ENCODE assay signal across 9 mouse cellular contexts in genomic region chr9:64918560-64918959, GRCm38 (mm10). TPM values are rescaled to one million over a fixed set of nuclear protein-coding genes. Genes with fewer than 3 reads are reported as not detected.
A peak's percentile ranks its signal among the peaks of the same experiment; 100 is the strongest.
DNase-seq lines count a peak whose midpoint lies in the region; ATAC-seq and TF ChIP-seq lines count a peak whose summit lies in the region.
"Had no signal": no experiment of that assay in that cellular context is flagged by ENCODE, and none has a peak within 500 bp of the region (broad histone marks: within the 10 kb centered on the region; RNA-seq: fewer than 3 reads in every experiment).

No protein-coding gene starts in this region.

- H3K36me3 ChIP-seq in heart, embryonic 11.5 days (ENCODE audit: control insufficient read depth, insufficient read depth, low read length), result peaks cover 1% of the 10 kb centered on the region; the same call in 1 of the 2 replicates
- no peaks in the 10 kb centered on the region for H3K36me3 ChIP-seq in ES-Bruce4 (ENCODE audit: control insufficient read depth, insufficient read depth, low read length, poor library complexity, severe bottlenecking)
- H3K36me3 ChIP-seq in forebrain, embryonic 16.5 days (ENCODE audit: control insufficient read depth, insufficient read depth), result peaks cover 2% of the 10 kb centered on the region
- H3K36me3 ChIP-seq in liver, embryonic 14.5 days (replicated peaks; ENCODE audit: control insufficient read depth, insufficient read depth, low read depth), result peaks cover 64% of the 10 kb centered on the region

- H3K27ac ChIP-seq in heart, embryonic 11.5 days (ENCODE audit: low read depth, low read length), result peak overlapping the region; percentile 24; the same call in 1 of the 2 replicates
- H3K27ac ChIP-seq in ES-Bruce4 (ENCODE audit: insufficient read depth, low read length), result peak overlapping the region; percentile 19; the same call in 1 of the 2 replicates
- H3K27ac ChIP-seq in forebrain, embryonic 16.5 days (ENCODE audit: low read length), result no peak overlapping the region
- H3K27ac ChIP-seq in liver, embryonic 14.5 days, result peak overlapping the region; percentile 14; the same call in 1 of the 2 replicates

- no peak; the same call in 1 of the 2 replicates for ATAC-seq in heart, embryonic 11.5 days (replicated peaks; ENCODE audit: insufficient number of reproducible peaks, low FRiP score, low TSS enrichment)
- ATAC-seq in forebrain, embryonic 16.5 days, result no peak
- peak; percentile 68; the same call in 1 of the 2 replicates for ATAC-seq in liver, embryonic 14.5 days (ENCODE audit: insufficient read depth)

- TF ChIP-seq EP300 in ES-Bruce4 (IDR thresholded peaks at IDR 0.05; ENCODE audit: insufficient read depth, low read depth, low read length), result no peak
- no peak for TF ChIP-seq EP300 in liver, embryonic 14.5 days (IDR thresholded peaks at IDR 0.05; ENCODE audit: low read depth)

- intact Hi-C loops in gastrocnemius, postnatal 14 days (cut with DNase I; ENCODE audit: low total_unique reads), result no loop called here

- H3K4me3 ChIP-seq in heart, embryonic 11.5 days (ENCODE audit: low read depth, low read length), result peak overlapping the region; percentile 47
- H3K4me3 ChIP-seq in ES-Bruce4 (ENCODE audit: low read depth, low read length), result peak overlapping the region; percentile 68
- H3K4me3 ChIP-seq in forebrain, embryonic 16.5 days (replicated peaks; ENCODE audit: low read length), result no peak overlapping the region
- peak overlapping the region; percentile 39 to 60 for H3K4me3 ChIP-seq in liver, embryonic 14.5 days (ENCODE audit: insufficient read depth in 1 of 2, low read depth in 2 of 2, low read length in 2 of 2)

- TF ChIP-seq POLR2A in ES-Bruce4 (IDR thresholded peaks at IDR 0.05; ENCODE audit: insufficient read depth, low read length), result peak; percentile 59

- H3K9me3 ChIP-seq in heart, embryonic 11.5 days (replicated peaks; ENCODE audit: control insufficient read depth, low read length), result no peaks in the 10 kb centered on the region
- H3K9me3 ChIP-seq in ES-Bruce4 (replicated peaks; ENCODE audit: control insufficient read depth, insufficient read depth, low read length, poor library complexity, severe bottlenecking), result no peaks in the 10 kb centered on the region
- no peaks in the 10 kb centered on the region for H3K9me3 ChIP-seq in forebrain, embryonic 16.5 days (ENCODE audit: control insufficient read depth, low read length)
- H3K9me3 ChIP-seq in liver, embryonic 14.5 days (ENCODE audit: control insufficient read depth, low read length), result no peaks in the 10 kb centered on the region

- WGBS in heart, embryonic 11.5 days (ENCODE audit: insufficient replicate concordance), result 42% methylated on average over 16 of the region's 16 CpGs
- WGBS in forebrain, embryonic 16.5 days, result 27% methylated on average over 16 of the region's 16 CpGs
- 53% methylated on average over 16 of the region's 16 CpGs for WGBS in liver, embryonic 14.5 days (ENCODE audit: insufficient replicate concordance)

- peak overlapping the region; percentile 58 for H3K9ac ChIP-seq in heart, embryonic 11.5 days (ENCODE audit: low read depth, low read length)
- H3K9ac ChIP-seq in ES-Bruce4 (ENCODE audit: low read depth, poor library complexity, severe bottlenecking), result peak overlapping the region; percentile 81
- H3K9ac ChIP-seq in forebrain, embryonic 16.5 days (replicated peaks; ENCODE audit: low read depth, low read length), result no peak overlapping the region
- H3K9ac ChIP-seq in liver, embryonic 14.5 days (replicated peaks), result peak overlapping the region; percentile 31; the same call in 1 of the 2 replicates

- peak overlapping the region; percentile 60 for H3K4me2 ChIP-seq in heart, embryonic 11.5 days
- H3K4me2 ChIP-seq in forebrain, embryonic 16.5 days (ENCODE audit: low read length), result peak overlapping the region; percentile 29
- peak overlapping the region; percentile 61 for H3K4me2 ChIP-seq in liver, embryonic 14.5 days (ENCODE audit: low read depth)

- TF ChIP-seq CTCF in ES-Bruce4 (IDR thresholded peaks at IDR 0.05; ENCODE audit: low read depth, low read length), result no peak
- no peak for TF ChIP-seq CTCF in liver, embryonic 14.5 days (IDR thresholded peaks at IDR 0.05; ENCODE audit: low read depth)

- no peaks in the 10 kb centered on the region for H3K4me1 ChIP-seq in heart, embryonic 11.5 days (ENCODE audit: control insufficient read depth, insufficient read depth, low read length)
- H3K4me1 ChIP-seq in ES-Bruce4 (ENCODE audit: control insufficient read depth, insufficient read depth, low read length), result no peaks in the 10 kb centered on the region
- no peaks in the 10 kb centered on the region for H3K4me1 ChIP-seq in forebrain, embryonic 16.5 days (replicated peaks; ENCODE audit: control insufficient read depth, insufficient read depth, low read length)
- no peaks in the 10 kb centered on the region; a peak in 1 of 4 replicates for H3K4me1 ChIP-seq in liver, embryonic 14.5 days (replicated peaks; ENCODE audit: control insufficient read depth in 2 of 2, insufficient read depth in 2 of 2, low read length in 1 of 2)

- DNase-seq in heart, adult 18-20 months, result no peak
- peak; percentile 40 to 50 (median 47) for DNase-seq in liver, embryonic 14.5 days (ENCODE audit: low read depth in 3 of 3, low spot score in 3 of 3)
- DNase-seq in testis, postnatal 10 days (ENCODE audit: low spot score), result peak; percentile 61
- DNase-seq in gastrocnemius, postnatal 14 days, result no peak
- DNase-seq in urinary bladder, postnatal 25 days (ENCODE audit: low spot score), result no peak

- H3K27me3 ChIP-seq in heart, embryonic 11.5 days (ENCODE audit: control insufficient read depth, insufficient read depth, low read length), result no peaks in the 10 kb centered on the region
- no peaks in the 10 kb centered on the region for H3K27me3 ChIP-seq in ES-Bruce4 (ENCODE audit: control insufficient read depth, insufficient read depth, low read length, poor library complexity, severe bottlenecking)
- no peaks in the 10 kb centered on the region for H3K27me3 ChIP-seq in forebrain, embryonic 16.5 days (replicated peaks; ENCODE audit: control insufficient read depth, insufficient read depth, low read length)
- no peaks in the 10 kb centered on the region for H3K27me3 ChIP-seq in liver, embryonic 14.5 days (ENCODE audit: control insufficient read depth, insufficient read depth, low read length)

RNA-seq across cellular contexts. Expression of gene Slc24a1, which starts 32.8 kb away (rescaled TPM):
- polyA plus RNA-seq in heart, embryonic 11.5 days (2014; fragmentation: Nextera tagmentation; extraction: Ambion mirVana), result 0.03 and 0.07 TPM in 2 replicates
- under 1 TPM; 0.15 to 0.27 TPM for total RNA-seq in heart, adult 18-20 months (2021)
- polyA plus RNA-seq in ES-Bruce4 (2011; ENCODE audit: insufficient read depth, insufficient read length, low read depth, missing spikeins), result 0.76 and 0.79 TPM in 2 replicates
- 0.10 and 0.25 TPM in 2 replicates for polyA plus RNA-seq in forebrain, embryonic 16.5 days (2015; fragmentation: Nextera tagmentation; extraction: Ambion mirVana)
- polyA plus RNA-seq in liver, embryonic 14.5 days (2012; rRNA removed), result 0.02 and 0.03 TPM in 2 replicates
- polyA plus RNA-seq in liver, embryonic 14.5 days (2014; fragmentation: Nextera tagmentation; extraction: Ambion mirVana), result 0.03 TPM in 1 of 2 replicates, not detected in the other
- under 1 TPM in 1 of 2 experiments, not detected in 1; 0.04 TPM for total RNA-seq in gastrocnemius, postnatal 14 days (2021)
- polyA plus RNA-seq: C2C12 had no signal

RNA-seq across cellular contexts. Expression of gene Ints14, which starts 42.1 kb away (rescaled TPM):
- 50.6 and 52.2 TPM in 2 replicates for polyA plus RNA-seq in heart, embryonic 11.5 days (2014; fragmentation: Nextera tagmentation; extraction: Ambion mirVana)
- 10 to 100 TPM; 14.2 to 14.5 TPM for total RNA-seq in heart, adult 18-20 months (2021)
- polyA plus RNA-seq in ES-Bruce4 (2011; ENCODE audit: insufficient read depth, insufficient read length, low read depth, missing spikeins), result 26.3 and 28.9 TPM in 2 replicates
- polyA plus RNA-seq in forebrain, embryonic 16.5 days (2015; fragmentation: Nextera tagmentation; extraction: Ambion mirVana), result 43.2 and 48.1 TPM in 2 replicates
- 13.7 and 14.8 TPM in 2 replicates for polyA plus RNA-seq in liver, embryonic 14.5 days (2012; rRNA removed)
- 23.3 and 28.1 TPM in 2 replicates for polyA plus RNA-seq in liver, embryonic 14.5 days (2014; fragmentation: Nextera tagmentation; extraction: Ambion mirVana)
- total RNA-seq in gastrocnemius, postnatal 14 days (2021), result 10 to 100 TPM; 21.7 to 23.4 TPM

Comparison
In these comparisons a context has a peak if more than half of its experiments do, and no peak if none do; other contexts are left out.
1. DNase-seq: peak in liver, embryonic 14.5 days (3 of 3) and testis, postnatal 10 days (single experiment); none in heart, adult 18-20 months (0 of 2), gastrocnemius, postnatal 14 days (single experiment) and urinary bladder, postnatal 25 days (single experiment).
2. Peak in every context shown above with its lines, with median percentiles within 50 percentile points of each other: H3K4me2 ChIP-seq.